Mouse (Mus musculus) gastrocnemius, postnatal 25 days (tissue): ENCODE measurements around the gene Cdh4. TPM values are rescaled to one million over a fixed set of nuclear protein-coding genes. Genes with fewer than 3 reads are reported as not detected.

Experiments
- DNase-seq: peaks from one replicate; pipeline ENCODE4 v3.0.0; 2022
- total RNA-seq, 2 experiments: library from RNA; stranded (reverse); gene quantifications; 1 replicate in 1 of 2; 2 replicates in 1 of 2; pipeline ENCODE4 v1.2.3; 2021

Cdh4 gene
- total RNA-seq, 2 experiments from 2014 or later: 6.7 to 9.6 TPM

DNA sequence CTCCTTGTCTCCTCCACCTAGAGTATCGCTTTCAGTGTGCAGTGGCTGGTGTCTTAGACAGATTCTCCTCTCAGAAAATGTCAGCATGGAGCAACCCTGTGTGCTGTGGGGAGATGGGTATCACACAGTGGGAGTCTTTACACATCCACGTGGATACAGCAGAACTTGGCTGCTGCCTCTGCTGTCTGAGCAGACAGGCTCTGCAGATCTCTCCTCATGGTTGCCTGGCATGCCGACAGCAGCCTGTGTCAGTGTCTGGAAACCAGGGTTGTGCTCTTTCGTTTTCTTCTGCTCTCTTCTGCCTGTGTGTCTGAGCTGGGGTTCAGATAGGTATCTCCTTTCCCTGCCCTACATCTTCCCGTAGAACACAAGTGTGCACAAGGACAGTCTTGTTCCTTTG is 237.6 kb downstream of the Cdh4 start:
- no peak for DNase-seq

DNA sequence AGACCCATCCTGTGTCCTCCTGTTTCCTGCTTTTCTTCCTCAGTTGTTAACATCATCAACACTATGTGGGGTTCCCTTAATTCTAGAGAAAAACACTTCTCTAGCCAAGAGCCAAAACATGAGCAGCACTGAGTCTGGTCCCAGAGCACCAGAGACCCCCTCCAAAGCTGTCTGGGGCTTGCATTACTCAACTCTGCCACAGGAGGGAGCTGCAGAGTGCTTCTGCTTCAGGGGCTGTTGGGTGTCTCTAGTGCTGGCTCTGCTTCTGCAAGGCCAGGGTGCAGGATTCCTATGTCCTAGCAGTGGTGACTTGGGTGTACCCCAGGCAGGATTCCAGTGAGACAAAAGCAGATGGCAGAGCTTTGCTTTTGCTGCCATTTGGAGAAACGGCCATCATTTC is 239.2 kb downstream of the Cdh4 start:
- no peak for DNase-seq

DNA sequence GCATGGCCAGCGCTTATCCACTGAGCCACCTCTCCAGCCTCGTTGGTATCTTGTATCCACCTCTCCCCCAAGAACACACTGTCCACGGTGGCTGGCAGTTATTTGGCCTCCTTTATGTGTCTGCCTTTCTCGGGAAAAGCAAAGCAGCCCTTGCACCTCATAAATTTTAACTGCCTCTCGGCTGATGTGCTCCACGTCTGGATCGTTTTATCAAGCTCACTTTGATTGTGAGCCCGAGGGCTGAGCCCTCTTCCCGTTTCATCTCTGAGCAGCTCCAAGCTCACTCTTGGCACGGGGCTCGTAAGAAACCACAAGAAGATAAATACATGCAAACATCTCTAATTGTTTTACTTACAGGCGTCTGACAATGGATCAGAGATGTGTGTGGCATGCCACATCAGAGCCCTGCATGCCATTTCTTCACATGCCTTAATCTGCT is 245.0 kb downstream of the Cdh4 start:
- no peak for DNase-seq

DNA sequence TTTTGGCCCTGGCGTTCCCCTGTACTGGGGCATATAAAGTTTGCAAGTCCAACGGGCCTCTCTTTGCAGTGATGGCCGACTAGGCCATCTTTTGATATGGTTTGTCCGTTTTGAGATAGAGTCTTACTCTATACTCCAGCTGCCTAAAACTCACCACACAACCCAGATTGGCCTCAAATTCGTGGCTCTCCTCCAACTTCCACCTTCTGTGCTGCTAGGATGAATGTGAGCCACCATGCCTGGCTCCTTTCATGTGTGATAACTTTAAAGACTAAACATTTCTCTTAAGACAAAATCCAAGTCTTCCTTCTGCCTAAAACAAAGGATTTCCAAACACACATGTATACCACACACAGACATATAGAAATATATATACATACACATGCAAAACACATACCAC is 246.7 kb downstream of the Cdh4 start:
- DNase-seq: no peak

DNA sequence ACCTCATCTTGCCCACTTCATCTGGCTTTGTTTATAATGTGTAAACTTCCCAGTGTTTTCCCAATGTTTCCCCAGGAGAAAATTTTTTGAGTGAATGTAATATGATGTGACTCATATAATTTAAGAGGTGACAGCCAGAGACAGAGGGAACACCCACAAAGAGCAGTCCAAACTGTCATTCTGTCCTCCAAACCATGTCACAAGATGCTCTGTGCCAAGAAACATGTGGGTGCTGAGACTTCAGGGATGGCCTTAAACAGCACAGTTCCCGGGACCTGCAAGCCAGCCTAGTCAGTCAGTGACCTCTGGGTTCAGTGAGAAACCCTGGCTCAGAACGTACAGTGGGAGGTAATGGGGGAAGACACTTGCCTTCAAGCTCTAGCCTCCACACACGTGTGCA is 247.5 kb downstream of the Cdh4 start:
- DNase-seq: no peak

DNA sequence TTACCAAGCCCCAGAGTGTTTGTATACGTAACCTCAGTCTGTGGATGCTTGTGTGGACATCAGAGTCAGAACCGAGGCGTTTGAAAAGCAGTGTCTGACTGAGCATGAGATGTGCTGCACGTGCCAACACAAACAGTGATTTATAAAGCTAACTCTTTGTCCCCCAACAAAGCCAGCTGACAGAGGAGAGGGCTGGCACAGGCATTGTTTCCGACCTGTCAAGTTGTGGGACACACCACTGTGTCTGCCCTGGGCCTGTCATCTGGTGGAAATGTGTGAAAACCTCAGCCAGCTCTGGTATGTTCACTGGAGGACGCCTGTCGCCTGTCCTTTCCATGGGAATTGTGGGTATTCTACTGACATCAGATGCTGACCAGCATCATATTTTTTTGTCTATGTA is 248.3 kb downstream of the Cdh4 start:
- DNase-seq: no peak

DNA sequence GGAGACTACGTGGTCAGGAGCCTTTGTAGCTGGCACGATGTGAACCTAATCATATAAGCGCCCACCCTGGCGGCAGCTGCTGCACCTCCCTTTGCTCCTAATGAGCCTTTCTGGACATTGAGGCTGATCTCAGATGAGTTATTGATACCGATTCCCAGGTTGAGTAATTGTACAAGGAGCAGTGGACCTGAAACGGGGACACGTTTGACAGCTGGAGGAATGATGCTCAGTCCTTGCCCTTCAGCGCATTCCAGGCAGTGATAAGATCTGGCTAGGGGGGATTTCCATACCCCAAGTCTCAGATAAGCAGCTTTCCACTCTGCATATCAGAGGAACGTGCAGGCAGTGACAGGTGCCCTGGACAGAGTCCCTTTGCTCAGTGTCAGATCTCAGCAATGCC is 252.7 kb downstream of the Cdh4 start:
- DNase-seq: no peak

DNA sequence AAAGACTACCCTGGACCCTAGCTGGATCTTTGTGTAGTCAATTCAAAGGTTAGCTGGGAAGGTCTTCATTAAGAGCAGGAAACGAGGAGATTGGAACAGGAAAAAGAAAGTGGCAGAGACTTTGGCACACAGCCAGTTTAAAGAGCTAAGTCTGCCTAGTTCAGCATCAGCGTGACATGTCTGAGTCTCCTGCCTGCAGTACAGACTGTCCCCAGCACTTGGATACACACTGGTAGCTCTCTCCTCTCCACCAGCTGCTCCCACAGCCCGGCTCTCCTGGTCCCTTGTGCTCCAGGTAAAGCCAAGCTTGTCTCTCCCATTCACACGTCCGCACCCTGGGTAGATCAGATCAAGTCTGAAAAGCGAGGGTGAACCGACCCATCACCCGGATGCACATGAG is 255.4 kb downstream of the Cdh4 start:
- no peak for DNase-seq

DNA sequence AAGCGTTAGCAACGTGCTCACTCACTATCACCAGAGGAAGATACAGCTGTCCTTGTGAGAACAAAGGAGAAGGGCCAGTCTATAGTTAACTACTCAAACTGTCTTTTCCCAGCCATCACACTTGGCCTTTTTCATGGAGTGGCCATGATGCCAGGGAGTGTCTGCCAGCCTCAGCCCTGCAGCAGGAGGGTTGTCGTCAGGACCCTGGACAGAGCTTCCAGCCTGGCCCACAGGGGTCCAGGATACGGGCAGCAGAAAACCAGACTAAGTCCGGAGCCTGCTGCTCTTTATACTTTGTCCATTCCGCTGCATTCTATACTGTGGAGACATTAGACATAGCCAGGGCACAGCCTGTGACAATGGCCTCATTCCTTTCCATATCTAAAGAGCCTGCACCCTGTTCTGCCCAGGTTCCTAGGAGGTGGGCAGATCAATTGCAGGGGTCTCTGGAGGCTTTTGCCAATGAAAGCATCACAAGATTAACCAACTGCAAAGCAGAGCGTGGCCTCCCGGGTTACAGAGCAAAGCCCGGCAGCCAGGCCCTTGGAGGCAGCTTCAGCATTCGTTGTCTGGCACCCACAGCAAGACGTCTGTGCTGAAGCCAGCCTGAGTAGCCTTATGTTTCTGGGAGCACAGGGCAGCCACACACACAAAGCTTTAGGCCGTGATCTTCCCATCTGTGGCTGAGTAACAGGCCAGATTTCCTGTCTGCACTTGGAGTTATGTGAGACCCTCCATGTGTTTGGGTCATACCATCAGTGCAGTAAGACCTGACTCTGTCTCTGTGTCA is 256.2 kb downstream of the Cdh4 start:
- no peak for DNase-seq

DNA sequence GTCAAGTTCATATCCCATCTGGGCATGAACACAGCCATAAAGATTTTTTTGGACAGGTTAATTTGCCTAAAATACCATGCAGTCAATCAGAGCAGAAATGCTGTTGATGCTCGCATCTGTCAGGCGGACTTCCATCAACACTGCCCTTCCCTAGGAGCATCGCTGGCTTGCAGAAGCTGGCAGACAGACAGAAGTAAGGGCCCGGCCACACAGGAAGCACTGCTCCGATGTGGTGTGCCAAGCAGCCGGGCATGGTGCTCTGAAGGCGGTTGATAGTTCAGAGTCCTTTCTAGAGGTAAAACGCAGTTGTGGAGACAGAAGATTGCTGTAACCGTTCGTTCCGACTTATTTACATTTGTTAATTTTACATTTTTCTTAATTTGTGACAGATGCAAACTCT is 262.8 kb downstream of the Cdh4 start:
- no peak for DNase-seq

DNA sequence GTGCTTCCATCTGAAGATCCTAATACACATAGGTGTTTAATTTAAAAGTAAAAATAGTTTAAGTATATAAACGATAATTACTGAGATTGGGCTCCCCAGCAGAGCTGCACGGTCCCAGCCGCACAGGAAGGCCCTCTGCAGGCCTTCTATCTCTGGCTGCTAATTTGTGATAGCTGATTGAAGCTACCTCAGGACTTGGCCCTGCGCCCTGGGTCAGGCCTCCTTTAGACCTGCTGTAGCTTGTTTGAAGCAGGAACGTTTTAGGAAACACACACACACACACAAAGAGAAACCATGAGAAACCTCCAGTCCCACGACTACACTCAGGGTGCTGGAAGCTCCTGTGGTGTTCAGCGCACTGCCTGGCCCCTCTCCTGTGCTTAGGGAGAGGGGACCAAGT is 263.2 kb downstream of the Cdh4 start:
- no peak for DNase-seq

DNA sequence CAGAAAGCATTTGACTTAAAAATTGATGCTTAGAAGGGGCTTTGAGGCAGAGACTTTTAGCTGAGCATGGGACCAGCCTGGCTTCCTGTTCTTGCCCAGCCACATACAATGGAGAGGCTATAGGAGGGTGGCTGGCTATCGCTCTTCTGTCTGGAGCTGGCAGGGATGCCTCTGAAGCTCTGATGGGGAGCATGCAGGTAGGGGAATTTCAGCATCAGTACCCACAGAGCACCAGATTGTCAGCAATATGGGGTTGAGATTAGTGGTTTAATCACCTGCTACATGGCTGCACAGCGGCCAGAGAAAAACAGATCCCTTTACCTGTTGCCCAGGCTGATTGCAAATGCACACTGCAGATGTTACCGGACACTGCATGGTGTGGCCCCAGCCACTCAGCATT is 264.4 kb downstream of the Cdh4 start:
- no peak for DNase-seq

DNA sequence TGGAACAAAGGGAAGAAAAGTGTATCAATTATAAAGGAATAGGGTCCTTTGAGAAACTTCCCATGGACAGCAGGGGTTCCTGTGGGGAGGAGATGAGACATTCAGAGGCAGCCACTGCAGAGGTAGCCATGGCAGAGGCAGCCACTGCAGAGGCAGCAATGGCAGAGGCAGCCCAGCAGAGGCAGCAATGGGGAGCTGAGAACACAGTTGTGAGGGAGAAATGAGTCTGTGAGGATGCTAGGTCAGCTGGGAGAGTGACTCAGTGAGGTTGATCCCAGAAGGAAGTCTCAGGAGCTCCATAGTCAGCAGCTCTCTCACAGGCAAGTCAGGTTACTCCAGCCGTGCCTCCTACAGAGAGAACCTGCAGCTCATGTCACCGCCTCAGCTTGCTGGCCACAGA is 266.9 kb downstream of the Cdh4 start:
- no peak for DNase-seq

DNA sequence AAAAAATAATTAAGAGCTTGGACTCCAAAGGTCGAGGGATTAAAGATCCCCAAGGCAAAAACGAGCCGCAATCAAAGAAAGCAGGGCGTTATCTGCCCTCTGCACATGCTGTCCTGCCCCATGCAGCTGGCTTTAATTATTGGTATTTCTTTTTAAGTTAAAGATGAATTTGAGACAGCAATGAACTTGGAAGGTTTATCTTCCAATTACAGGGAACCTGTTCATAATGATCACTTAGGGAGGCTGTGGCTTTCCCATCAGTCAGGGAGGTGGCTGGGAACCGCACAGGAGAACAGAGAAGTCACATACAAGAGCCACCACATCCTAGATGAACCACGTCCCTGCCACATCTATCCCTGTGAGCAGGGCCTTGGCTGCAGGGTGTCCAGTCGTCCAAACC is 270.5 kb downstream of the Cdh4 start:
- DNase-seq: no peak

DNA sequence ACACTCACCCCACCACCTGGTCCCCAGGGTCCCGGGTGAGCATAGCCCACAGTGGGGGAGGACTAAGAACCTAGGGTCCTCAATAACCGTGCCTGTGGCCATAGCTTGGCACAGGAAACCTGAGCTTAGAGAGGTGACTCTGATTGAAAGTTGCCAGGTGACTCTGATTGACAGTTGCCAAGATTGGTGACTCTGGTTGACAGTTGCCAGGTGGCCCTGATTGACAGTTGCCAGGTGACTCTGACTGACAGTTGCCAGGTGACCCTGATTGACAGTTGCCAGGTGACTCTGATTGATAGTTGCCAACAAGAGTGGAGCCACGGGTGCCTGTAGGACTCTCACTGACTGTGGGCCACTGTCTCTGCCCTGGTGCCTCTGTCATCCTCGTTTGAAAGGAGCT is 271.1 kb downstream of the Cdh4 start:
- peak; percentile 62 for DNase-seq

DNA sequence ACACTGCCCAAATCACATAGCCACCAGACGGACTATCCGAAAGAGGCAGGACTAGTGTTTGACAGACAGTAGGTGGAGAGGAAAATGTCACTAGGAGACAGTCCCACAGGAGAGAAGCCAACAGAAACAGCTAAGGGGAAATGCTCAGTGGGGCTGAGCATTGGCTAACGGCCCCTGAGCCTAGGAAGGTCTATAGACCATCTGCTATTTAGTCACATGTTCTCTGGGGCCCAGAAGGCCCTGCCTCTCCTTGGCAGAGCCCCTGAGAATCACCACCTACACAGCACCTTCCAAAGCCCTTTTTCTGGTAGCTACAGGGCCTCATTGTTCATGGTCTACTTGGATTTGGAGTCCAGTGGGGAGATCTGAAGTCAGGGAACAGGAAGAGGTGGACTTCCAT is 271.9 kb downstream of the Cdh4 start:
- no peak for DNase-seq

DNA sequence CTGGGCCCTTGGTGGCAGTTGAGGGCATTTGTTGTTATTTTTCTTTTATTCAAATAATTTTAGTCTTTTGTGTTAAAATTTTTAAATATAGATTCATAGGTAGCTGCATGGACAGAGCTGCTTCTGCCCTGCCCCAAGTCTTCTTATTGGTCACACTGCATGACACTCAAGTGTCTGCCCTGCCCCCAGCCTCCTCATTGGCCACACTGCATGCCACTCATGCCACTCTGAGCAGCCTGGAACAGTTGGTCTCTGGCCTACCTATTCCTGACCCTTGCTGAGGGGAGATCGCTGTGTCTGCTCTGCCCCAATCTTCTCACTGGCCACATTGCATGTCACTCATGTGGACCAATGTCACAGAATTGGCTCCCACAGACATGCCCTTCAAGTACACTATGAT is 273.1 kb downstream of the Cdh4 start:
- DNase-seq: no peak

DNA sequence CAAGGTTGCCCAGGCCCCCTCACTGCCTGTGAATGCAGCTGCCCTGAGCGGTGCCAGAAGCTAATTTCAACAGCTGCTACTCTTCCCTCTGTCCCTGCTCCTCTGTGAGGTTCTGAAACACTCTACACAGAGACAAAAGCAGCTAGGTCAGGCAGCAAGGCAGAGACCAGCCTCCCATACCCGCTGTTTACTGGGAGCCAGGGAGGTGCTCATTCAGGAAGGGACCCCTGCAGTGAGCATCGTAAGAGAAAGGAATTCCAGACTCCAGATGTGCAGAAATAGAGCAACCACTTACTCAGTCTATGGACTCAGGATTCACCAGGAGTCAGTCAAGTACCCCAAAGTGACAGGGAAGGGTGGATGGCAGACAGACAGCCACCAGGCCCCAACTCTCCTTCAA is 278.1 kb downstream of the Cdh4 start:
- DNase-seq: no peak

DNA sequence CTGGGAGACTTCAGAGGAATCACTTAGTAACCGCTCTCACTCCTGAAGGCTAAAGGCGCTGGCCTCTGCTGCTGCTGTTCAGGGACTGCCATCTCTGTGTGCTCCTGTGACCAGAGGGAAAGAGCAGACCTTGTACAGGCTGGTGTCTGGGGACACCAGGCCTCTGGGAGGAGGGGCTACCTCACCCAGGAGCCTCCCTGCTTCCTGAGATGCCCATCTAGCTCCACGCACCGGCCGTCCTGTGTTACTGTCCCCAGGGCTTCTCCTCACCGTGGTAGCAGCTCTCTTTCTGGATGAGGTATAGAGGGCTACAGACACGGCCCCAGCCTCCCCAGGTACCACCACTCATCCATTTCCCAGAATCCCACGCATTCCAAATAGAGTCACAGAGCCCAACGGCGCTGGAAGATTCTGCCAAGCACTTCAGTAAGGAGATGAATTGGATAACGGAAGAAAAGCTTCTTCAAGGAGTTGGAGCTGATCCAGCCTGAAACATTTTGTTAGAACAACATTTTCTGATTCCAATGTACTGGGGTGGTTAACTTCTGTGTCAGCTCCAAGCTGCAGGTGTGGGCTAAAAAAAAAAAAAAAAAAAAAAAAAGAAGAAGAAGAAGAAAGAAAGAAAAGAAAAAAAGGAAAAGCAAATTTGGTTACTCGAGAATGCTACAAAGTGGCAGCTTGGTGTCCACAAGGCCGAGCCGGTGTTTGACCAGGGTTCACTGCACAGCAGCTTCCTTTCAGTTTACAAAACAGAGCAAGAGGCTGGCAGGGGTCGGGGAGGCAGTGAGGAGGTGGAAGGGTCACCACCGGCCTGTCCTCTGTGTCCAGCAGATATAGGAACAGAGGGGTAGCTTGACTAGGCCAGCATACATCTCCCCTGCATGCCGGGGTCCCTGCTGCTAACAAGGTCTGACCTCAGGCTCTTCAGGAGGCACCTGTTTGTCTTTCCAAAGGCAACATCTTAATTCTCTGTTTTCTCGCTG is 279.6 kb downstream of the Cdh4 start:
- DNase-seq: no peak

DNA sequence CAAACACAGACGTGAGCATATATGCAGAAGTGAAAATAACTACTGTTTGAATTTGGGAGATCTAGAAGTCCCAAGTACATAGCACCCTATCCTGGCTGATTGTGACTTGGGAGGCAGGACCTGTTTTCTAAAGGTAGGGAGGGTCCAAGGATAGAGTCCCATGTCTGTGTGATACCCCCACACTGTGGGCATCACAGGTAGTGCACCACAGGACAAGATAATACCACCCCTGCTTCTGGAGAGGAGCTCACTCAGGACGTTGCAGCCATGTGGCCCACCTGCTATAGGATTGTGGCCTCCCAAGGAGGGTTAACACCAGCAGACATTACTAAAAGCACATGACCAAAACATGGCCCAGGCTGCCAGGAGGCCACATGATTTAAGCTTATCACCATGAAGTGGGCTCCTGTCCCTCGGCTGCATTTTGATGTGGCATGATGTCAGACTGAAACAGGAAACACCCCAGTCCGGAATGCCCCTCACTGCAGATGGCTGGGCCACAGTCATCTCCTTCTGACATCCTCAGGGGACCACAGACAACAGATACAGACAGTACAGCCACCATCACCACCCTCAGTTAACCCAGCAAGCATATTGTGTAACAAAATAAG is 280.6 kb downstream of the Cdh4 start:
- DNase-seq: no peak

DNA sequence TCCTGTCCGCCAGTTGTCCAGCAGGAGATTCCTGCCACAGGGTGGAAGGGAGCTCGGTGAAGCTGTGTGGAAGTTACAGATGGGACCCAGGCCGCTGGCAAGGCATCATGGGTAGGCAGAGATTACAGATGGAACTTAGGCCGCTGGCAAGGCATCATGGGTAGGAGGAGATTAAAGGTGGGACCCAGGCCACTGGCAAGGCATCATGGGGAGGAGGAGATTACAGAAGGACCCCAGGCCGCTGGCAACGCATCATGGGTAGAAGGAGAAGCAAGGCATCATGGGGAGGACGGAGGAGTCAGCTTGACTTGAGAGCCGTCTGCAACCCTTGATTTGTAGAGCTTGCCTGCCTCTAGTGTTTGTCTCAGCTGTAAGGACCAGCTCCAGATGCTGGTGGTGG is 281.2 kb downstream of the Cdh4 start:
- no peak for DNase-seq

DNA sequence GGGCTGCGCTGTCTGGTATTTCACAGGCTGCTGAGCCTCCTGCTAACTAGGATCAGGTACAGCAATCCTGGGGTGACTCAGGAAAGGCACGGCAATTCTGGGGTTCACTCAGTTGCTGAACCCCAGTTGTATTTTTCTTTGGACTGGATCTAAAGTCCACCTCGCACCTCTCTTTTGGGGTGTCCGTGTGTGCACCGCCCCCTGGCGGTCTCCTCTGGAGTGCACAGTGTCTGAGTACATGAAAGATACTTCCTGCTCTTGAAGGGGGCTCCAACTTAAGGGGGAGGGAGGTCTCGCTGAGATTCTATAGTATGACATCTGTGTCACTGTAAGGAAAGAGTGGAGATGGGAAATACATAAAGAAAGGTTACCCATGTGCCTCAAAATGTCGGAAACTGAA is 286.8 kb downstream of the Cdh4 start:
- no peak for DNase-seq

DNA sequence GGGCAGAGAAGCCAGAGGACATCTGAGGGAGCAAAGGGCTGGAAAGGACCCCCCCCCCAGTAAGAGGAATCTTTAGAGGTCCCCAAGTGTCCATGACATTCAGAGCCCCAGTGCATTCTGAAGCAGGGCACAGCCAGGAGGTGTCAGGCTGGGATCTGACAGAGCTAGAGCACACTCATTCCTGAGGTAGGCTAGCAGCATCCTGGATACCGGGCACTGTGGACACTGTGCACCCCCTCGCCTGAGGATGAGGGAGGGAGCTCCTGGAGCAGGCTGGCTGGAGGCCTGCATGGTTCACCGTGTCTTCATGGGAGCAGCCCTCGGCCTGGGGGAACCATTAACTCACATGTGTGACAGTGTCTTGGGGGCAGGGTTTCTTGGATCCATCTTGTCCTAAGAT is 287.6 kb downstream of the Cdh4 start:
- DNase-seq: no peak
